Mouse (Mus musculus) heart, embryonic 10.5 days (tissue): ENCODE data around the gene 7530416G11Rik. TPM values are rescaled to one million over a fixed set of nuclear protein-coding genes. Genes with fewer than 3 reads are reported as not detected.

Experiments used
- DNase-seq: peaks from one replicate; pipeline ENCODE4 v3.0.0-alpha.2; 2017; ENCODE audit warnings: low spot score
- H3K27ac ChIP-seq: fragments of 300-500 bp; sonication (generic); 2 replicates; pipeline ENCODE4 v1.5.1; 2016; ENCODE audit warnings: mild to moderate bottlenecking
- H3K27me3 ChIP-seq: fragments of 300-500 bp; sonication (generic); 2 replicates; pipeline ENCODE4 v1.6.1; 2016; ENCODE audit warnings: mild to moderate bottlenecking; ENCODE audit not compliant: poor library complexity, insufficient read depth, severe bottlenecking
- H3K36me3 ChIP-seq: fragments of 300-500 bp; sonication (generic); 2 replicates; pipeline ENCODE4 v1.6.1; 2016; ENCODE audit warnings: mild to moderate bottlenecking, moderate library complexity
- H3K4me1 ChIP-seq: fragments of 300-500 bp; sonication (generic); 2 replicates; pipeline ENCODE4 v1.6.1; 2016; ENCODE audit warnings: mild to moderate bottlenecking
- H3K4me3 ChIP-seq: fragments of 300-500 bp; sonication (generic); 2 replicates; pipeline ENCODE4 v1.5.1; 2016; ENCODE audit warnings: mild to moderate bottlenecking, moderate library complexity
- H3K9me3 ChIP-seq: fragments of 300-500 bp; sonication (generic); 2 replicates; pipeline ENCODE4 v1.6.1; 2016; ENCODE audit warnings: mild to moderate bottlenecking, moderate library complexity
- WGBS: fragments of 180-500 bp; shearing (Covaris S2); methylation state at CpG from one replicate; pipeline ENCODE4 v1.1.7; 2016; 5-methylcytosine and 5-hydroxymethylcytosine counted together
- polyA plus RNA-seq: library from polyadenylated mRNA; unstranded; fragments of >200 nt; fragmentation: Nextera tagmentation; extraction: Ambion mirVana; gene quantifications from 2 replicates; pipeline ENCODE4 v1.2.1, GENCODE M21; 2016

7530416G11Rik gene
- polyA plus RNA-seq, 1 experiment from 2014 or later, result not detected

DNA sequence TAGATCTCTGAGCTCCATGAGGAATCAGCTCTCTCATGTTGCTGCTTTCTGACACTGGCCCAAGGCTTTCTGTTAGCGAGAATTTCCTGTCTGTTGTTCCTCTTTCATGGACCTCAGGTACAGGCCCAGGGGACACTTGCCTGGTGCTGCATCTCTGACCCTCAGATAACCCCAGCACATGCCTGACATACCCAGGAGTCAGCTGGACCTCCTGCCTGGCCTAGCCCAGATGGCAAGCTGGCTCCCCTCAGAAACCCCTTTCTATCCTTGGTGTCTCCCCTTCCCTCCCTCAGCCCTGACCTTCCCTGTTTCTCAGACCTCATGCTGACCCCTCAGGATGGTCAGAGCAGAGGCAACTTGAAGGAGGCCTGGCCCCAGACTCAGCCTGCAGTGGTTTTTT lies 3.7 kb upstream of the 7530416G11Rik start:
- no peak for DNase-seq
- Histone ChIP-seq H3K27ac (no peak overlapping the region), H3K27me3 (peaks cover 32% of the 10 kb centered on the region; the same call in 1 of the 2 replicates), H3K36me3 (no peaks in the 10 kb centered on the region), H3K4me3 (no peak overlapping the region), H3K4me1 (peaks cover 16% of the 10 kb centered on the region), H3K9me3 (no peaks in the 10 kb centered on the region)
- 27% methylated on average over 1 of the region's 1 CpGs for WGBS

DNA sequence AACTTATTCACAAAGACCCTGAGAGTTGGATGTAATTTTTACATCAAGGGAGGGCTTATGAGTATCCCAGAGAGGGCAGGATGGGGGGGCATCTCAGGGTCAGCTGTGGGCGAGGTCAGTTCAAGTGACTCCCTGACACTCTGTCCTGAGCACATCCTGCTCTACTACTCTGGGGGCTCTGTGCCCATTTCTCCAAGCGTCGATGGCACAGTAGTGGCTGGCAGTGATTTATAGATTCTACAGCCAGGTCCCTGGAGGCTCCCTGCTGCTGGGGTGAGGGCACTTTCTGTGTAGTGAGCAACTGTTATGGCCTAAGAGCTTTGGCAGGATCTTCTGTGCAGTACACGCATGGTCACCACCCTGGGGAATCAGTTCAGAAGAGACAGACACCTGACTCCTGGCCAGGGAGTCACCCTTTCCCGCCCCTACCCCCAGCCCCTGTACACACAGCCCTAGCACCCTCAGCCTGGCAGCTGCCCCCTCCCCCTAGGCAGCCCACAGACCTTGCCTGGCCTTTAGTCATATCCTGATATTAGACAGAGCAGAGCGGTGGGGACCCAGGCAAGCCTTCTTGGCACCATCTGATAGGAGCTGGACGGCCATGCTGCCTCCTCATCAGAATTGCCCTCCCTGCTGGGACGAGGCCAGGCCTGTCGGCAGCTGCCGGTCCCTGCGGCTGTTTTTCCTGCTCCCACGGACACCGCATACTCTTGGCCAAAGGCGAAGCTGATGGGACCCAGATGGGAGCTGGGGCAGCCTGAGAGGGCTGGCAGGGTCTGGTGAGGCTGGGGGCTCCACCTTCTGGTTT lies 2.3 kb upstream of the 7530416G11Rik start:
- 55% methylated on average over 14 of the region's 14 CpGs for WGBS
- H3K4me1 ChIP-seq, result peaks cover 16% of the 10 kb centered on the region
- no peak overlapping the region for H3K4me3 ChIP-seq
- peaks cover 36% of the 10 kb centered on the region; the same call in 1 of the 2 replicates for H3K27me3 ChIP-seq
- no peaks in the 10 kb centered on the region for H3K9me3 ChIP-seq
- no peak for DNase-seq
- H3K36me3 ChIP-seq, result no peaks in the 10 kb centered on the region
- H3K27ac ChIP-seq, result no peak overlapping the region

GRCm38 (mm10) chr15:85500267-85500666 lies 2.8 kb downstream of the 7530416G11Rik start:
- Histone ChIP-seq H3K4me3 (no peak overlapping the region), H3K27me3 (peaks cover 70% of the 10 kb centered on the region), H3K36me3 (no peaks in the 10 kb centered on the region), H3K4me1 (peaks cover under 1% of the 10 kb centered on the region), H3K27ac (no peak overlapping the region), H3K9me3 (no peaks in the 10 kb centered on the region)
- 89% methylated on average over 10 of the region's 10 CpGs for WGBS
- DNase-seq, result no peak

DNA sequence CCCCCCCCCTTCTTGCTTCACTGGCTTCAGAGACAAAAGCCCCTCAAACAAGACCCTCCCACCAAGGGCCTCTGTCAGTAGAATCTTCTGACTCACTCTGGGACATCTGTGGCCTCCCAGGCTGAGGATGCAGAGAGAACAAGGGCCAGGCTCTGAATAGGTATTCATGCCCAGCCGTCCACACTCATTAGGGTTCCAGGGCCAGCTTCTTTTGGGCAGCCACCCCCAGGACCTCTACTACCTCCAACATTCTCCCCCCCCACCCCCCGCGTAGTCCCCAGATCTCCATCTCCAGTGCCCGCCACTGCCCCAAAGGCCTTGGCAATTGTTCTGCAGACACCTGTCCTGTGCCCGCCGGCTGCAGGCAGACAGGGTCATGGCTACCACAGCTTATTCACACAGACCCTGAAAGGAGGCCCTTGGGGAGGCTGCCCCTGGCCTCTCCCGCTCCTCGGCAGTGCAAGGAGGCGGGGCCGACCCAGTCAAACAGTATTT lies 5.0 kb downstream of the 7530416G11Rik start:
- no peak for DNase-seq
- Histone ChIP-seq H3K9me3 (no peaks in the 10 kb centered on the region), H3K36me3 (no peaks in the 10 kb centered on the region), H3K27me3 (peaks cover 74% of the 10 kb centered on the region), H3K4me3 (no peak overlapping the region), H3K27ac (no peak overlapping the region), H3K4me1 (peaks cover 9% of the 10 kb centered on the region; the same call in 1 of the 2 replicates)
- WGBS, result 66% methylated on average over 10 of the region's 10 CpGs

DNA sequence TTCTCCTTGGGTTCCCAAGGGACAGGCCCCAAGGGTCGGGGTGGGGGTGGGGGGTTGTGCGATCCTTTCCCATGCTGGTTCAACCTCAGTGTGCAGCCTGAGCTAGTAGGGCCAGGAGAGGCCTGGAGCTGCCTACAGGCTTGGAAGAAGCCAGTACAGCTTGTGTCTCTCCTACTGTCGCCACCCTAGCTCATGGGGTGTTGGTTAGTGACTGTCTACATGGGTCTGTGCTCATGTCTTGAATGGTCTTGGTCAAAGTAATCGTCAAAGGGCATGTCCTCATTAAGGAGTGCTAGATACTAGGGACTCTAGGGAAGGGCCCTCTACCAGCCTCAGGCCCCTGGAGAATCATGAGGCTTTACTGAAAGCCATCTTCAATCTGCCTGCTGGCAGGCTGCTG lies 5.5 kb downstream of the 7530416G11Rik start:
- 81% methylated on average over 4 of the region's 4 CpGs for WGBS
- Histone ChIP-seq H3K9me3 (no peaks in the 10 kb centered on the region), H3K27ac (no peak overlapping the region), H3K36me3 (no peaks in the 10 kb centered on the region), H3K4me3 (no peak overlapping the region), H3K4me1 (peaks cover 9% of the 10 kb centered on the region; the same call in 1 of the 2 replicates), H3K27me3 (peaks cover 79% of the 10 kb centered on the region)
- no peak for DNase-seq

DNA sequence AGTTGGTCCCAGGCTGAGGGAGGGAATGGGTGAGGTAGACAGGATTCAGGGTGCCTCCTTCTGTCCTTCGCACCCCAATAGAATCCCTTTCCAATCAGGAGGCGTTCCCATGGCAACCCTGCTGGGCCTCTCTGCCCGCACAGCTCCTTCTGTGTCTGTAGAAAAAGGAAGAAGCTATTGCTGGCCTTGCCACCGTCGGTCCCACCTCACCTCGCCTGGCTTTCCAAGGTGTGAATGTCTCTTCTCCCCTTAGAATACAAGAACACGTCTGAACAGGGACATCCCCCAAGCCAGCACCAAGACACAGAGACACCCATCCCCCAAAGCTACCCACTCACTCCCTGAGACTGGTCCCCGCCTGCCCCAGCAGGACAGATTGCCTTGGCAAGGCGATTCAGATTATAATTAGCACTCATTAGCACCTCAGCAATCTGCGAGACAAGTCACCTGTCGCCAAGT lies 8.8 kb downstream of the 7530416G11Rik start:
- peaks cover 96% of the 10 kb centered on the region for H3K27me3 ChIP-seq

DNA sequence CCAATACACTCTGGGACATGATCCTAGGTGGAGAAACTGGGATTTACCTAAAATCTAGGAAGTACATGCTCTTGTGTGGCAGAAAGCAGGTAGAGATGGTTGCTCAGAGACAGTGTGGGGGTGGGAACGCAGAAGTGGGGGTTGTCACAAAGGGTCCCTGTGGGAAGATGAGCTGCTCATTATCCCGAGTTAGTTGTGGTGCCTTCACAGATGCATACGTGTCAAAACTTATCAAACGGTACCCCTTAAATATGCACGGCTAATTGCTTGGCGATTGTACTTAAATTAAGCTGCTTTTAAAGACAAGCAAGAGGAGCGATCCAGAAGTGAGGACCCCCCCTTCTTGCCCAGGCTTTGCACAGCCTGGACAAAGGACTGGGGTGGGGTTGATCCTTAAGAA lies 13.3 kb downstream of the 7530416G11Rik start:
- H3K27me3 ChIP-seq, result peaks cover 60% of the 10 kb centered on the region
- H3K4me3 ChIP-seq, result no peak overlapping the region
- H3K27ac ChIP-seq, result no peak overlapping the region
- H3K4me1 ChIP-seq, result peaks cover 8% of the 10 kb centered on the region; the same call in 1 of the 2 replicates
- H3K9me3 ChIP-seq, result 0 out of 2 replicates have a peak, but pooled peaks cover 2% of the 10 kb centered on the region
- no peaks in the 10 kb centered on the region for H3K36me3 ChIP-seq
- DNase-seq, result no peak
- 86% methylated on average over 7 of the region's 7 CpGs for WGBS

More for the DNA sequence above, 8.8 kb downstream of the 7530416G11Rik start:
- Histone ChIP-seq H3K36me3 (no peaks in the 10 kb centered on the region), H3K4me3 (no peak overlapping the region), H3K27ac (no peak overlapping the region), H3K9me3 (no peaks in the 10 kb centered on the region), H3K4me1 (peaks cover 9% of the 10 kb centered on the region; the same call in 1 of the 2 replicates)
- 6% methylated on average over 11 of the region's 11 CpGs for WGBS
- no peak for DNase-seq

GRCm38 (mm10) chr15:85488900-85489299 lies 14.1 kb downstream of the 7530416G11Rik start:
- no peak overlapping the region for H3K27ac ChIP-seq
- no peaks in the 10 kb centered on the region; the same call in 1 of the 2 replicates for H3K4me1 ChIP-seq
- no peak overlapping the region for H3K4me3 ChIP-seq
- 80% methylated on average over 10 of the region's 10 CpGs for WGBS
- peaks cover 52% of the 10 kb centered on the region for H3K27me3 ChIP-seq
- no peaks in the 10 kb centered on the region for H3K36me3 ChIP-seq
- no peak for DNase-seq
- 0 out of 2 replicates have a peak, but pooled peaks cover 2% of the 10 kb centered on the region for H3K9me3 ChIP-seq

GRCm38 (mm10) chr15:85480630-85481029 lies 22.4 kb downstream of the 7530416G11Rik start:
- peaks cover 10% of the 10 kb centered on the region; the same call in 1 of the 2 replicates for H3K4me1 ChIP-seq
- DNase-seq, result no peak
- no peaks in the 10 kb centered on the region for H3K9me3 ChIP-seq
- H3K4me3 ChIP-seq, result no peak overlapping the region
- H3K27ac ChIP-seq, result no peak overlapping the region
- H3K27me3 ChIP-seq, result peaks cover 46% of the 10 kb centered on the region
- H3K36me3 ChIP-seq, result no peaks in the 10 kb centered on the region
- WGBS, result 21% methylated on average over 3 of the region's 3 CpGs

GRCm38 (mm10) chr15:85479919-85480318 lies 23.1 kb downstream of the 7530416G11Rik start:
- no peaks in the 10 kb centered on the region for H3K9me3 ChIP-seq
- peaks cover 10% of the 10 kb centered on the region; the same call in 1 of the 2 replicates for H3K4me1 ChIP-seq
- DNase-seq, result no peak
- no peaks in the 10 kb centered on the region for H3K36me3 ChIP-seq
- 52% methylated on average over 5 of the region's 5 CpGs for WGBS
- peaks cover 46% of the 10 kb centered on the region for H3K27me3 ChIP-seq
- no peak overlapping the region for H3K27ac ChIP-seq
- H3K4me3 ChIP-seq, result no peak overlapping the region

- DNase-seq, result no peak
- 83% methylated on average over 12 of the region's 12 CpGs for WGBS
- H3K4me3 ChIP-seq, result no peak overlapping the region
- no peaks in the 10 kb centered on the region for H3K9me3 ChIP-seq
- no peak overlapping the region for H3K27ac ChIP-seq
- no peaks in the 10 kb centered on the region for H3K36me3 ChIP-seq
- H3K27me3 ChIP-seq, result peaks cover 46% of the 10 kb centered on the region
- H3K4me1 ChIP-seq, result peaks cover 10% of the 10 kb centered on the region; the same call in 1 of the 2 replicates
These were observed 23.7 kb downstream of the 7530416G11Rik start for GRCm38 (mm10) chr15:85479365-85479764.

- no peak for DNase-seq
- H3K27me3 ChIP-seq, result peaks cover 36% of the 10 kb centered on the region
- H3K27ac ChIP-seq, result no peak overlapping the region
- H3K9me3 ChIP-seq, result no peaks in the 10 kb centered on the region
- no peak overlapping the region for H3K4me3 ChIP-seq
- peaks cover 10% of the 10 kb centered on the region; the same call in 1 of the 2 replicates for H3K4me1 ChIP-seq
- no peaks in the 10 kb centered on the region for H3K36me3 ChIP-seq
- 9% methylated on average over 1 of the region's 1 CpGs for WGBS
These were observed 25.4 kb downstream of the 7530416G11Rik start for GRCm38 (mm10) chr15:85477584-85477983.

- H3K36me3 ChIP-seq, result peaks cover 10% of the 10 kb centered on the region; the same call in 1 of the 2 replicates
- no peak for DNase-seq
- no peaks in the 10 kb centered on the region for H3K9me3 ChIP-seq
- 70% methylated on average over 3 of the region's 3 CpGs for WGBS
- no peak overlapping the region for H3K27ac ChIP-seq
- no peak overlapping the region for H3K4me3 ChIP-seq
- no peaks in the 10 kb centered on the region for H3K4me1 ChIP-seq
- peaks cover 7% of the 10 kb centered on the region; the same call in 1 of the 2 replicates for H3K27me3 ChIP-seq
These were observed 28.3 kb downstream of the 7530416G11Rik start for GRCm38 (mm10) chr15:85474697-85475096.
